Mouse (Mus musculus) naive thymus-derived CD4-positive, alpha-beta T cell, adult 5 months (primary cell): ENCODE measurements around the gene Snx5. TPM values are rescaled to one million over a fixed set of nuclear protein-coding genes. Genes with fewer than 3 reads are reported as not detected.

Experiments used
- polyA plus RNA-seq: library from polyadenylated mRNA; unstranded; fragments of 100-300 nt; shearing (Covaris generic); gene quantifications from one replicate; pipeline ENCODE4 v1.2.1, GENCODE M21; 2017

The Snx5 gene
- polyA plus RNA-seq: 316 TPM

DNA sequence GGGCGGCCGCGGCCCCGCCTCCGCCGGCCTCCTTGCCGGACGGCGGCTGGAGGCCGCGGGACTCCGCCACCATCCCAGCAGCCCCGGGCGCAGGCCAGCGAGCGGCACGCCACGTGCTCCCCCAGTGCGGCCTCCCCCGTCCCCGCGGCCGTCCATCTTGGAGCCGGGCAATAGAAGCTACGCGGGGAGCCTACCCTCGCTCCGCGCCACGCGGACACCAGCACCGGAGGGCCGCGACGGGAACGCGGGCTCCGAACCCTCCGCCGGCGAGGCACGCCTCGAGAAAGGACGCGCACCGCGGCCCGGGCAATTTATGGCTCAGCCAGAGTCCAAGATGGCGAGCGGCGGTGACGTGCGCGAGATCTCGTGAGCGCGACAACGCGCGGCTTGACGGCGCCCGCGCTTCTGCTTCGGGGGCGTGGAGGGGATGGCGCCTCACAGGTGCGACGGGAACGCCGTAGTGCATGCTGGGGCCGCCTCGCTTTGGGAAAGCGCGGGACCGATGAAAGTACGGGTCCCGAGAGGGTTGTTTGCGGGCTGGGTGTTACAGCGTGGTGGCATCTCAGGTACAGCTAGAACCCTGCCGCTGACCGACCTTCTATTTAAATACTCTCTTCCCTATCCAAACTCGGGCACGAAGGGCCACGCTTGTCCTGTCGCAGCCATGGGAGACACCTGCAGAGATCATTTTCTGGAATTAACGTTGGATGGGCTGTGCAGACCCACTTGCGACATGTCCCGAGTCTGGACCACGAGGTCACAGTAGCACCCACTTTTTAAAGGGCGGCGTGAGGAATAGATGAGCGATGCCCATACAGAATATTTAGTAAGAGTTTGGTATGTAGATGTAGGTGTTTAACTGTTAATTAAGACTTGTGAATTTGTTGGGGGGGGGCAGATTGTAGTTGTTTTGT, at the start of gene Snx5, which contains the start of gene Mgme1:
Gene Snx5, minus strand, starts transcription at position 400 of the 914 bp plus-strand sequence.
Gene Mgme1, plus strand, starts transcription at position 157 of the 914 bp plus-strand sequence.

Other genes starting within 250 kb of the Snx5 start
- gene Banf2, start 237.8 kb downstream of the Snx5 start, polyA plus RNA-seq: not detected
- gene Mgme1, start 243 bp downstream of the Snx5 start, polyA plus RNA-seq: 11.0 TPM
- not detected for gene Ovol2, start 61.2 kb upstream of the Snx5 start, polyA plus RNA-seq
- 35.3 TPM for gene Kat14, start 98.1 kb upstream of the Snx5 start, polyA plus RNA-seq
- gene Pet117, start 98.1 kb upstream of the Snx5 start, polyA plus RNA-seq: not detected